In genomic region chr9:115278641-115279040, GRCm38 (mm10) we compare ENCODE assay signal across 32 mouse cellular contexts.
"Had no signal": no experiment of that assay in that cellular context is flagged by ENCODE, and none has a peak within 500 bp of the region (broad histone marks: within the 10 kb centered on the region; RNA-seq: fewer than 3 reads in every experiment).

No protein-coding gene starts in this region.

- H3K27me3 ChIP-seq: limb, embryonic 12.5 days; limb, embryonic 13.5 days; limb, embryonic 15.5 days; liver, embryonic 12.5 days; liver, embryonic 13.5 days; liver, embryonic 15.5 days; lung, embryonic 15.5 days; megakaryocyte, embryonic 14.5 days; midbrain, embryonic 12.5 days; midbrain, embryonic 13.5 days; midbrain, embryonic 15.5 days; neural tube, embryonic 12.5 days had no signal

- H3K27ac ChIP-seq: limb, embryonic 10.5 days; limb, embryonic 12.5 days; limb, embryonic 13.5 days; limb, embryonic 15.5 days; liver, embryonic 12.5 days; liver, embryonic 13.5 days; liver, embryonic 14.5 days; liver, embryonic 15.5 days; lung, embryonic 15.5 days; macrophage; midbrain, embryonic 10.5 days; midbrain, embryonic 12.5 days; midbrain, embryonic 13.5 days; midbrain, embryonic 15.5 days; neural tube, embryonic 12.5 days had no signal

- H3K9me3 ChIP-seq: limb, embryonic 10.5 days; limb, embryonic 12.5 days; limb, embryonic 13.5 days; limb, embryonic 15.5 days; liver, embryonic 12.5 days; liver, embryonic 13.5 days; liver, embryonic 15.5 days; lung, embryonic 15.5 days; megakaryocyte, embryonic 14.5 days; midbrain, embryonic 10.5 days; midbrain, embryonic 12.5 days; midbrain, embryonic 13.5 days; midbrain, embryonic 15.5 days; neural tube, embryonic 12.5 days had no signal

- H3K4me3 ChIP-seq: limb, embryonic 10.5 days; limb, embryonic 12.5 days; limb, embryonic 13.5 days; limb, embryonic 15.5 days; liver, embryonic 12.5 days; liver, embryonic 13.5 days; liver, embryonic 15.5 days; lung, embryonic 15.5 days; megakaryocyte, embryonic 14.5 days; midbrain, embryonic 10.5 days; midbrain, embryonic 12.5 days; midbrain, embryonic 13.5 days; midbrain, embryonic 15.5 days; myocyte; neural tube, embryonic 12.5 days had no signal

- H3K4me2 ChIP-seq: limb, embryonic 12.5 days; limb, embryonic 13.5 days; limb, embryonic 15.5 days; liver, embryonic 11.5 days; liver, embryonic 12.5 days; liver, embryonic 13.5 days; liver, embryonic 15.5 days; lung, embryonic 14.5 days; lung, embryonic 15.5 days; midbrain, embryonic 11.5 days; midbrain, embryonic 12.5 days; midbrain, embryonic 13.5 days; midbrain, embryonic 15.5 days; neural tube, embryonic 12.5 days had no signal

- H3K4me1 ChIP-seq: limb, embryonic 10.5 days; limb, embryonic 12.5 days; limb, embryonic 13.5 days; limb, embryonic 15.5 days; liver, embryonic 15.5 days; midbrain, embryonic 12.5 days; midbrain, embryonic 15.5 days had no signal

- H3K9ac ChIP-seq: limb, embryonic 12.5 days; limb, embryonic 13.5 days; limb, embryonic 15.5 days; liver, embryonic 12.5 days; liver, embryonic 13.5 days; liver, embryonic 14.5 days; liver, embryonic 15.5 days; liver, postnatal 0 days; lung, embryonic 14.5 days; lung, embryonic 15.5 days; midbrain, embryonic 12.5 days; midbrain, embryonic 13.5 days; midbrain, embryonic 15.5 days; neural tube, embryonic 12.5 days had no signal

- DNase-seq: left cerebral cortex, postnatal 4 days; liver; liver, embryonic 13.5 days; liver, postnatal 0 days; lung, adult 18-20 months; lung, adult 2 months; lung, embryonic 14.5 days; lung, postnatal 10 days; lung, postnatal 14 days; lung, postnatal 36 days; lung, postnatal 4 days; midbrain, embryonic 14.5 days had no signal

- ATAC-seq: liver, embryonic 12.5 days; liver, postnatal 0 days; lung, postnatal 0 days; midbrain, embryonic 13.5 days; midbrain, embryonic 15.5 days; midbrain, embryonic 16.5 days had no signal
